Mouse (Mus musculus) urinary bladder, postnatal 36 days (tissue): Measurements from ENCODE around the gene S100a6.

Experiments
- DNase-seq, 2 experiments: peaks; one replicate each; pipeline ENCODE4 v3.0.0; 2022; ENCODE audit warnings: low spot score in 2 of 2, mixed read lengths in 1 of 2

S100a6 gene

GRCm38 (mm10) chr3:90612728-90613291 is at the start of gene S100a6:
S100a6 (plus strand) TSS chr3:90612882.
- DNase-seq = peak; percentile 86 to 90

DNA sequence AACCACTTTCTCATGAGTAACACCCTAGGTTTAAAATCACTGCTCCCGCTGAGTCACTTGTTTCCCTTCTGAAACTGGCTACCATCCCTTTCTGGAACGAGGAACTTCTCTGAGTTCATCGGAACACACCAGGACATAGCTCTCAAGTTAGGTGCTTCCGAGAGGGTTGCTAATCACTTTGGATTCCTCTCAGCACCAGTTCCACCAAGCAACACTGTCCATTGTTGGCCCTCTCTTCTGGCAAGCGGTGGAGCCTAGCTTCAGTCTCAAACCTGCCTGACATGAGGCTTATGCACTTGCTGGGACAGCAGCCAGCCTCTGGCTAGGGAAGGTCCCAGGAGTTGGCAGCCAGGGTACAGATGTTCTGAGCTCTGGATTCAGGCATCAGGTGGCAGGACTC is 38.0 kb upstream of the S100a6 start:
- DNase-seq = peak; percentile 40 to 44

- DNase-seq = no peak
Measured at GRCm38 (mm10) chr3:90575320-90575719, 37.4 kb upstream of the S100a6 start.

DNA sequence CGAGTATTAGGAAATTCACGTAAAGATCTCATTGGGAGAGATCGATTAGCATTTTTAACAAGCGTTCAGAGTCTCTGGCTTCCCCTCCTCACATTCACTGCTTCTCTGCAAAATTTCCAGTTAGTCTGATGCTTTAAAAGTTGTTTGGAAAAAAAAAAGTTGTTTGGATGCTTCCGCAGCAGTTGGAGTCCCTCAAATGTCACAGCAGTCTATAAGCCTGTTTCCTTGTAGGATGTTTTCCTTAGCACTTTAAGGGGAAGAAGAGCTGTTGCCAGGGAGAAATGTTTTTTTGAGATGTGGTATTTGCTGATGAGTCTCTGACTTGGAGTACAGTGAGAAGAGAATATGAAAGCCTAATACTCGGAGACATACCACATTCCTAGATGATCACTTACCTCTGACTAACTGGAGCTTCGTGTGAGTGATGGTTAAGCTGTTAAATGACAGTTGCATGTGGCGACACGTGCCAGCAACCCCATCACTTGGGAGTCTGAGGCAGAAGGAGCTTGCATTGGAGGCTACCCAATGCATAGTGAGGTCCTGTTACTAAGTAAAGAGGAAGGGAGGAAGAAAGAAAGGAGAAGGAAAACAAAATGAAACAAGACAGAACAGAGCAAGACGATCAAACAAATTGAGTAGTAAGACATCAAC is 36.2 kb upstream of the S100a6 start:
- no peak for DNase-seq

DNA sequence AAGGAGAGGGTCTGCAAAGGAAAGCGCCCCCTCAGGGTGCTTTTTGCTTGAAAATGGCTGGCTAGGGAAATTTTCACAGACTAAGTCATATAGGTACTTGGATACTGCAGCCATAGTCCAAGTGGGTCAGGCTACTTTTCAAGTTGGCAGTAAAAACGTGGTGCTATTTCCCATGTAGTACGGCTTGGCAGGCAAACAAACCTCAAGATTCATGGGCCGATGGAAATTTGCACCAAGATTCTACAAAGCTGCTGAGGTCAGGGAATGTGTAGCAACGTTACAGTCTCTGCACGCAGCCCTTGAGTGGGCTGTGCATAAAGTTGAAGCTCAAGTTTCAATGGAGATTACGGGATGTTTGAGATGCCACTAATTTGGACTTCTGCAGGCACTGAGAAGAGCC is 33.2 kb upstream of the S100a6 start:
- no peak for DNase-seq

DNA sequence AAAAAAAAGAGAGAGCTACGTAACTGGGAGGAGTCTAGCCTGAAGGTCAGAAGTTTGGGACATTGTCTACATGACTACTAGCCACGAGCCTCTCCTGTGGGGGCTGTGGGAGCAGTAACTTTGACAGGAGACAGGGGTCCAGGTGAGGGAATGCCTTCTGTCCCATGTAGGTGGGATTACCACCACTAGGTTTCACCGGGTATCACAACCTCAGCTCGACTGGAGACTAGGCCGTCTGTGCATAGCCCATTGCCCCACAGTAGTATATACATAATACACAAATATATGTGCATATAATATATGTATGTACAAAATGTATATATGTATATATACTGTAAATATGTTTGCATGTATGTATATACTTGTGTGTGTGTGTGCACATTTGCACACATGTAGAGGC is 31.5 kb upstream of the S100a6 start:
- no peak for DNase-seq

GRCm38 (mm10) chr3:90582156-90582555 is 30.5 kb upstream of the S100a6 start:
- no peak for DNase-seq

GRCm38 (mm10) chr3:90582556-90582955 is 30.1 kb upstream of the S100a6 start:
- no peak for DNase-seq

- DNase-seq = no peak
Measured at GRCm38 (mm10) chr3:90583893-90584292, 28.8 kb upstream of the S100a6 start.

DNA sequence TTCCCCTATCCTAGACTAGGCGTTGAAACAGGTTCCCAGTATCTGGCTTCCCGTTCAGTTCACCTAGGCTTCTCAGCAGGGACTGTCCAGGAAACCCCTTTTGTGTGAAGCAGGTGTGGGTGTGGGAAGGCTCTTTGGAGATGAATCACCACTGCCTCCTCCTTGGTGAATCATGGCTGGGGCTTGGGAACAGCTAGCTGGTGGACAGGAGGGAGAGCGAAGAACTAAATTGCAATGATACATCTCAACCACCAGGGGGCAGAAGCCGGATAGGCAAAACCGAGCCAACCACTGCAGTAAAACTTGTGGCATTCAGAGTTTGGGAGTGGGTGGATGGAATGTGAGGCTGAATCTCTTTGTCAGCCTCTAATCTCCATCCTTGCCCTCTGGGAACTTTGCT is 27.1 kb upstream of the S100a6 start:
- DNase-seq = peak in 1 of 2 experiments; percentile 73

DNA sequence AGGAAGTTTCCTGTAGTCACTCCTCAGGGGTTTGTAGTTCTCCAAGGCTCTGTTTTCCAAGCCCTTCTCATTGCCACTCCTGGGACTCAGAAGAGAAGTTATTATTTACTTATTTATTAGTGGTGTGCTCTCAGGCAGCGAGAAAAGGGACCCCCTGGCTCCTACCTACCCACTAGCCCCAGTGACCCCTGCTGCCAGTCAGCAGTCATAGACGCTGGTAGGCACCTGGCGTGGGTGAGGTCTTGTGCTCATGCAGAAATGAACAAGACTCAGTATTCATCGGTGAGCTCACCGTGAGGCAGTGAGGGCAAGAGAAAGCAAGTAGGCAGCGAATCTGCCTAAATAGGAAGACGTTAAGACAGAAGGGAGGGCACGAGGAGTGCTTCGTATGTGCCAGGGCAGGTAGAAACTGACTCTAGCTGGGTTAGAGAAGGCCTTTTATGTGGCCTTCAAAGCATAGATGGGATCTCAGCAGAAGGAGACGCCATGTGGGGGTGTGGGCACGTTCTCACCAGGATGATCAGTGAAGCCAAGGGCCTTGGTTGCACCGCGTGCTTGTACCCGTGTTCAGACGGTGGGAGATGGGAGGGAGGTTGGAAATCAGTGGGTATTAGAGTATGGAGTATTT is 26.6 kb upstream of the S100a6 start:
- DNase-seq = no peak

- DNase-seq = peak; percentile 89 to 93
Measured at GRCm38 (mm10) chr3:90586906-90587305, 25.8 kb upstream of the S100a6 start.

DNA sequence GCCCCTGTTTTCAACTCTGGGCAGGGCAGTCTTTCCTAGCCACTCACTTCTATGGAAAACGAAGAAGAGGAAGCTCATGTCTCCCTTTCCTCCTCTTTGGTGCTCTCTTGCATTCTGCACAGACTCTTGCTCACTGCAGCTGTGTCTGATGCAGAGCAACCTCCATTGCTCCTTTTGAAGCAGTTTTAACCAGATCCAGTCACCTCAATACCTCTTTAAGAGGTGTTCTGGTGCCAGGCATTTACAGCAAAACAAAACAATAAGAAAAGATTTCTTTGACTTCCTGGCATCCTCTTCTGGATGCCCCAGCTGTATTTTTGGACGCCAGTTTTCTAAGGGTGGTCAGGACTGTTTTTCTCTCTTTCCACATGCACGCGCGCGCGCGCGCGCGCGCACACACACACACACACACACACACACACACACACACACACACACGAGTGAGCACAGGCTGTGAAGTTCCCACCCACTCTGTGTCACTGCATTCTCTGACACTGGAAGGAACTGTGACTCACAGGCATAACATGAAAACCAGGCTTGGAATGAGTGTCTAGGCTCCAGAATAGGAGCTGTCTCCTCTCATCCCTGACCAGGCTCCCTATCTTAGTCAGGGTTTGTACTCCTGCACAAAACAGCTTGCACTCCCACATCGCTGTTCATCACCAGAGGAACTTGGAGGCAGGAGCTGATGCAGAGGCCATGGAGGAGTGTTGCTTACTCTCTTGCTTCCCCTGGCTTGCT is 25.2 kb upstream of the S100a6 start:
- DNase-seq = no peak

- DNase-seq = no peak
Measured at GRCm38 (mm10) chr3:90589390-90589789, 23.3 kb upstream of the S100a6 start.

DNA sequence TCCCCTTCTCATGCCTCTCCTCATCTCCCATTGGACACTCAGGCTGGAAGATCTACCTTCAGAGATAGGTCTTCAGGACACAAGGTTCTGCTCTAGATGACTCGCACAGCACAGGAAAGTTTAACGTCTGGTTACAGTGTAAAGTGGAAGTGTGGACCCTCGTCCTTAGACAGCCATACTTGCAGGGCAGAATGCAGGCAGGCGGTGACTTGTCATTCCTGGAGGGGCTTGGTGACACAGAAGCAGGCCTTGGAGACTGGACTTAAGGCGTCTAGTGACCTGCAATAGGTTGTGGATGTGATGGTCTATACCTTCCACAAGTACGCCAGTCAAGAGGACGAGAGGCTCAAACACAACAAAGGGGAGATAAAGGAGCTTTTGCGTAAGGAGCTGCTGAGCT is 22.7 kb upstream of the S100a6 start, which contains the start of gene S100a2:
Gene S100a2 (plus strand): TSS at position 301 of the 400 bp plus-strand sequence.
- DNase-seq = no peak

DNA sequence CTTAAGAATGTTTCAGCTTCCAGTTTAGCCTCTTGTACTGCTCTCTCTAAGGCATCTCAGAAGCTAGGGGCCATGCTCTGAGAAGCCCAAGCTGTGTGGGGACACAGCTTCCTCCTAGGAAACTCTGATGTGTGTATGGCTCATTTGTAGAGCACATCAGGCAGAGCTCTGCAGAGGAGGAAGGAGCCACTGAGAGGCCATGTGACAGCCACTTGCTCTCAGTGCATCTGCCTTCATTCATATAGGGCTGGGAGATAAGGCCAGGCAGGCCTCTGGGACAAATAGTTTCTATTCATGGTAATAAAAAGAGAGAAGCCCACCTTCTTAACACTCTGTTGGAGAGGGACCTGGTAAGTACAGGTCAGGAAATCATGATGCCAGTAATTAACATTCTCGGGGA is 18.2 kb upstream of the S100a6 start:
- DNase-seq = no peak

- no peak for DNase-seq
Measured at GRCm38 (mm10) chr3:90595556-90595955, 17.1 kb upstream of the S100a6 start.

- DNase-seq = no peak
Measured at GRCm38 (mm10) chr3:90596810-90597209, 15.9 kb upstream of the S100a6 start.

DNA sequence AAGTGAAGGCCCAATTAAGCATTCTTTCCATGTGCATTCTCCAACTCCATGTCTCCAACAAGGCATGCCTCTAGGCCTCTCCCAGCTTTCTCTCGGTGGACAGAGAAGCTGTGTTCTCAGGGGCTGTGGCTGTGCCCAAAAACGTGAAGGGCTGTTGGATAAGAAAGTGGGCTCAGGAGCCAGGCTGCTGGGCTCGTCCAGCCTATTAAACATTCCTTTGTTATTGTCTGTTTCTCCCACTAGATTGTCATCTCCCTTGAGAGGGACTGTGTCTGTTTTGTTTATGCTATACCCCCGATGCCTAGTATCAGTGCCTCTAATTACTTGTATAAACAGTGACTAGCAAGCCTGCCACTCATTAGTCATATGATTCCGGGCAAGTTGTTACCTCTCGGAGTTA is 14.9 kb upstream of the S100a6 start:
- no peak for DNase-seq

GRCm38 (mm10) chr3:90598212-90598611 is 14.5 kb upstream of the S100a6 start:
- no peak for DNase-seq

DNA sequence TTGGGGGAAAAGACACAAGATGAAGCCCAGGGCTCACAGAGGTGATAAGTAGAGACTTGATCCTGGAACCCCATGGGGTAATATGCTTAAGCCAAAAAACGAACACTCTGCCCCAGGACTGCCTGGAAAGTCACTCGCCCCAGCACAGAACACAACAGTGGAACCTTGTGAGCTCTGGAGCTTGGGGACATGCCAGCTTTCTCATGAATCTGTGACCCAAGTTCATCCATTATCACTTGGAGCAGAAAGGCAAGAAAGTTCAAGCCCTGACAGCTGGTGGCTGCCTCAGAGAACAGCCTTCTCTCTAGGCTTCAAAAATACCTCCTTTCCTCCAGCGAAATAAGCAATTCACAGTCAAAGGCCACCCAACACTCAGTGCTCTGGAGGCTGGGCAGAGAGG is 13.3 kb upstream of the S100a6 start:
- no peak for DNase-seq

DNA sequence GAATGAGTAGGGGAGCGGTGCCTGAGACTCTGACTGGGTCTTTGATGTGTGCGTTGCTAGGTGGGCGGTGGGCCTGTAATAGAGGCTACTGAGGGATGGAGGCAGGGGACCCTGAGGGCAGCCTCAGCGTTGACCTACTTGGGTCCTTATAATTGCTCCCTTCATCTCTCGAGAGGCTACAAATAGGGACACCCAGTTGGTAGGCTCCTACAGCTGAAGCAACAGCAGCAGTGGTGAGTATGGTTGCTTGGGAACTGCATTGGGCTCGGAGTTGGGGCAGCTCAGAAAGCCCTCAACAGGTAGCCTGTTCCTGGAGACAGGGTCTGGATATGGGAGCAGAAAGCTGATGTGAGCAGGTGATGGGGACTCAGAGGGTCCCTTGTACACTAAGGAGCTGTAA is 12.6 kb upstream of the S100a6 start:
- no peak for DNase-seq
